Mouse (Mus musculus): Measurements from ENCODE around the gene Mylk2. TPM values are rescaled to one million over a fixed set of nuclear protein-coding genes. Genes with fewer than 3 reads are reported as not detected.

The Mylk2 gene
- polyA plus RNA-seq (2014; fragmentation: Nextera tagmentation; extraction: Ambion mirVana) = not detected in 2 replicates

DNA sequence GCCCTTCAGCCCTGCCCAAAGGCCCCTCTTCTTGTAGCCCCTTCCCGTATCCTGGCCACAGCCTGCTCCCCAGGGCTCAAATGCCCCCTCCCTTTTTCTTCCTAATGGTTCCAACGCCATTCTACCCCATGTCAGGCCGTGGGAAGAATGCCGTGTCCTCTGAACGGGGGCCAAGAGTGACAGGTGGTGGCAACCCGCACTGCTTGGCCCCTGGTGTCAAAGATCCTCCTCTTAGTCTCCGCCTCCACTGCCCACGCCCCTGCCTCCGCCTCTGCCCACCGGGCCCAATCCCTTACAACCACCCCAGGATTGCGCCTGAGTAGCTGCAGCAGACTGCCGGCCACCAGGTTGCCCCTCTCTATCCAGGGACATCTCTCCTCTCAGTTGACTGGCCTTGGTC is at the start of gene Mylk2:
TSS of gene Mylk2 (plus strand) at position 322 of the 400 bp plus-strand sequence.
- 22% methylated on average over 12 of the region's 12 CpGs for WGBS (ENCODE audit: insufficient replicate concordance)
- H3K4me2 ChIP-seq = no peak within 1 kb of the TSS
- ATAC-seq (replicated peaks; ENCODE audit: insufficient number of reproducible peaks, low FRiP score, low TSS enrichment) = no peak
- H3K9ac ChIP-seq (ENCODE audit: low read depth, low read length) = no peak within 1 kb of the TSS
- no peak within 1 kb of the TSS for H3K27ac ChIP-seq (ENCODE audit: low read depth, low read length)
- H3K4me3 ChIP-seq (ENCODE audit: low read depth, low read length) = no peak within 1 kb of the TSS
- H3K9me3 ChIP-seq (replicated peaks; ENCODE audit: control insufficient read depth, low read length) = no peaks in the 10 kb centered on the region
- H3K27me3 ChIP-seq (ENCODE audit: control insufficient read depth, insufficient read depth, low read length) = peaks cover 45% of the 10 kb centered on the region
- H3K4me1 ChIP-seq (ENCODE audit: control insufficient read depth, insufficient read depth, low read length) = peaks cover 19% of the 10 kb centered on the region
- H3K36me3 ChIP-seq (ENCODE audit: control insufficient read depth, insufficient read depth, low read length) = no peaks in the 10 kb centered on the region

DNA sequence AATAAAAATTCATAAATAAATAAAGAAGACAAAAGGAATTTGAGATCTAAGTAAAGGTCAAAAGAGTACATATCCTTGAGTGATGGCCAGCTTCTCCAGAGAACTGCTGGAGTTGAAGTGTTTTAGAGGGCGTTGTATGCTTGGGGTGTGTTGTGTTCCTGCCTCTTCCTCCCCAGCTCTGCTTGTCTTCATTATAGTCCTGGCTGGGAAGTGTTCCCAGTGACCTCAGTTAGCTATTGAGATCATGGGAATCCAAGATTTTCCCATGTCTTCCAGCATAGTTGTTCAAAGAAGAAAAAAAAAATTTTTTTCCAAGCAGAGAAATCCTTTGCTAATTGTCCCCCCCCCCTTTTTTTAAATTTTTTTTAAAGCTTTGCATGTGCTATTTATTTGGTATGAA is 49.3 kb upstream of the Mylk2 start:
- WGBS (ENCODE audit: insufficient replicate concordance) = 100% methylated on average over 1 of the region's 1 CpGs
- no peak overlapping the region for H3K4me2 ChIP-seq
- no peak for ATAC-seq (replicated peaks; ENCODE audit: insufficient number of reproducible peaks, low FRiP score, low TSS enrichment)
- no peak overlapping the region for H3K9ac ChIP-seq (ENCODE audit: low read depth, low read length)
- no peaks in the 10 kb centered on the region for H3K27me3 ChIP-seq (ENCODE audit: control insufficient read depth, insufficient read depth, low read length)
- H3K9me3 ChIP-seq (replicated peaks; ENCODE audit: control insufficient read depth, low read length) = no peaks in the 10 kb centered on the region
- no peak overlapping the region for H3K27ac ChIP-seq (ENCODE audit: low read depth, low read length)
- H3K36me3 ChIP-seq (ENCODE audit: control insufficient read depth, insufficient read depth, low read length) = peaks cover 15% of the 10 kb centered on the region
- H3K4me3 ChIP-seq (ENCODE audit: low read depth, low read length) = no peak overlapping the region
- H3K4me1 ChIP-seq (ENCODE audit: control insufficient read depth, insufficient read depth, low read length) = 0 out of 2 replicates have a peak, but pooled peaks cover 4% of the 10 kb centered on the region

DNA sequence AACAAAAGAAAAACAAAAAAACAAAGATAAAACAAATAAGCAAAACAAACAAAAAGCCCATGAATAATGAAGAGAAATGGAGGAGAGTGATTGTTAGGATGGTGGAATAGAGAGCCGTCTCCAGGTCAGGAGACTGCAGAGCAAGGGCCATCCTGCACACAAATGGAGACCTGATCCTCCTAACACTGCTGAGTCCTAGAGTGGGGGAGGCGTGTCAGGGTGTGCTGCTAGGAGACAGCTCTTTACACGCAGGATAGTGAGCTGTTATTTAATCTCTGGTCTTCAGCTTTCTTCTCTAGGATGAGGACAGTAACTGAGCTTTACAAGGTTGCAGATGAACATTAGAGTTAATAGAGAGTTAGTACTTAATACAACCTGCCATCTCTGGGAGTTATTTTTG is 48.5 kb upstream of the Mylk2 start:
- Histone ChIP-seq H3K4me2 (no peak overlapping the region), H3K27ac (ENCODE audit: low read depth, low read length) (no peak overlapping the region), H3K9me3 (replicated peaks; ENCODE audit: control insufficient read depth, low read length) (no peaks in the 10 kb centered on the region), H3K27me3 (ENCODE audit: control insufficient read depth, insufficient read depth, low read length) (no peaks in the 10 kb centered on the region), H3K4me1 (ENCODE audit: control insufficient read depth, insufficient read depth, low read length) (0 out of 2 replicates have a peak, but pooled peaks cover 4% of the 10 kb centered on the region), H3K9ac (ENCODE audit: low read depth, low read length) (no peak overlapping the region), H3K36me3 (ENCODE audit: control insufficient read depth, insufficient read depth, low read length) (peaks cover 15% of the 10 kb centered on the region), H3K4me3 (ENCODE audit: low read depth, low read length) (no peak overlapping the region)
- WGBS (ENCODE audit: insufficient replicate concordance) = 72% methylated on average over 3 of the region's 3 CpGs
- ATAC-seq (replicated peaks; ENCODE audit: insufficient number of reproducible peaks, low FRiP score, low TSS enrichment) = no peak

DNA sequence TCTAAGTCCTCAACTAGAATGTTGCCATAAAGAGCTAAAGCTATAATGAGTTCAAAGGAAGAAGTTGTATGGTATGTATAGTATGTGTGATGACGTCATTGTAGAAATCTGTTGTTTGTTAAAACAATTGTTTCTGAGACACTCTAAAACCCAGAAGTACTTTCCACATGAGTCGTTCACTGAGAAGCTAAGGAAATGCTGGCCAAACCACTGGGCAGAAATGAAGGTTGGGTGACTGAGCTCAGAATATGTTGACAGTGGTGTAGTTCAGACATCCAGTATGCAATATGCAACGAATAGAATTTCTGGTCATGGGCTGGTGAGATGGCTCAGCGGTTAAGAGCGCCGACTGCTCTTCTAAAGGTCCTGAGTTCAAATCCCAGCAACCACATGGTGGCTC is 47.8 kb upstream of the Mylk2 start:
- WGBS (ENCODE audit: insufficient replicate concordance) = 91% methylated on average over 6 of the region's 6 CpGs
- ATAC-seq (replicated peaks; ENCODE audit: insufficient number of reproducible peaks, low FRiP score, low TSS enrichment) = no peak
- Histone ChIP-seq H3K4me1 (ENCODE audit: control insufficient read depth, insufficient read depth, low read length) (0 out of 2 replicates have a peak, but pooled peaks cover 4% of the 10 kb centered on the region), H3K27me3 (ENCODE audit: control insufficient read depth, insufficient read depth, low read length) (no peaks in the 10 kb centered on the region), H3K4me3 (ENCODE audit: low read depth, low read length) (no peak overlapping the region), H3K36me3 (ENCODE audit: control insufficient read depth, insufficient read depth, low read length) (peaks cover 13% of the 10 kb centered on the region), H3K9me3 (replicated peaks; ENCODE audit: control insufficient read depth, low read length) (no peaks in the 10 kb centered on the region), H3K4me2 (no peak overlapping the region), H3K9ac (ENCODE audit: low read depth, low read length) (no peak overlapping the region), H3K27ac (ENCODE audit: low read depth, low read length) (no peak overlapping the region)

DNA sequence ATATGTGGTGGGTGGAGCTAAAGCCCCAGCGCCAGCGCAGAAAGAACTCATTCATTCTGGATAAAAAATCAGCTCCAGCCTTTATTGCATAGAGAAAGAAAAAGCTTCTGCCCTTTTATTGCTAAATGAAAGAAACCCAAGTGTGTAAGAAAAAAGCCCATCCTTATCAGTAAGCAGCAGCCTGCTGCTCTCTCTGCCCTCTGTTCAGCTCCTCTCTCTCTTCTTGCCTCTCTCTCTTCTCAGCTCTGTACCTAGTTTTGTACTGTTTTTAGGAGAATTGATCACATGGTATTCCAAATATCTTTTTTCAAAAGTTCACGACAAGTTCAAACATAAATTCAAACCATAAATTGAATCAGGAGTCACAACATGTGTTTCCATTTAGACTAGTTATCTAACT is 32.9 kb upstream of the Mylk2 start:
- Histone ChIP-seq H3K36me3 (ENCODE audit: control insufficient read depth, insufficient read depth, low read length) (peaks cover 44% of the 10 kb centered on the region), H3K4me1 (ENCODE audit: control insufficient read depth, insufficient read depth, low read length) (no peaks in the 10 kb centered on the region), H3K27ac (ENCODE audit: low read depth, low read length) (no peak overlapping the region), H3K4me3 (ENCODE audit: low read depth, low read length) (no peak overlapping the region), H3K9me3 (replicated peaks; ENCODE audit: control insufficient read depth, low read length) (no peaks in the 10 kb centered on the region), H3K27me3 (ENCODE audit: control insufficient read depth, insufficient read depth, low read length) (no peaks in the 10 kb centered on the region), H3K9ac (ENCODE audit: low read depth, low read length) (no peak overlapping the region), H3K4me2 (no peak overlapping the region)
- no peak for ATAC-seq (replicated peaks; ENCODE audit: insufficient number of reproducible peaks, low FRiP score, low TSS enrichment)
- WGBS (ENCODE audit: insufficient replicate concordance) = 92% methylated on average over 3 of the region's 3 CpGs

DNA sequence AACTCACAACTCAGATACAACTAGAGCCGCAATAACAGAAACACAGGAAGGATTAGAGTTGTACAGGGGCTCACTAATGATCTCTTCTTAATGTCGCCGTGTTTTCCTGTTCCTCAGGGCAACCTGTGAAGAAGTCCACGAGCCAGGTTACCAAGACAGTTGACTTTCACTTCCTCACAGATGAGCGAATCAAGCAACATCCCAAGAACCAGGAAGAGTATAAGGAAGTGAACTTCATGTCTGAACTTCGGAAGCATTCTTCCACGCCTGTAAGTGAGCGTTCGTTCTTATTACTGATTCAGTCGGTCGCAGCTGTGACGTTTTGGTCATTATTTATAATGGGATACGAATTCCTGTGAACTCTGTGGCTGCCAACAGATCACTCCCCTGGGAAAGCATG is 30.3 kb upstream of the Mylk2 start:
- Histone ChIP-seq H3K27ac (ENCODE audit: low read depth, low read length) (no peak overlapping the region), H3K9me3 (replicated peaks; ENCODE audit: control insufficient read depth, low read length) (no peaks in the 10 kb centered on the region), H3K27me3 (ENCODE audit: control insufficient read depth, insufficient read depth, low read length) (no peaks in the 10 kb centered on the region), H3K36me3 (ENCODE audit: control insufficient read depth, insufficient read depth, low read length) (peaks cover 58% of the 10 kb centered on the region), H3K4me2 (no peak overlapping the region), H3K4me3 (ENCODE audit: low read depth, low read length) (no peak overlapping the region), H3K4me1 (ENCODE audit: control insufficient read depth, insufficient read depth, low read length) (no peaks in the 10 kb centered on the region), H3K9ac (ENCODE audit: low read depth, low read length) (no peak overlapping the region)
- no peak for ATAC-seq (replicated peaks; ENCODE audit: insufficient number of reproducible peaks, low FRiP score, low TSS enrichment)
- WGBS (ENCODE audit: insufficient replicate concordance) = 93% methylated on average over 13 of the region's 13 CpGs

DNA sequence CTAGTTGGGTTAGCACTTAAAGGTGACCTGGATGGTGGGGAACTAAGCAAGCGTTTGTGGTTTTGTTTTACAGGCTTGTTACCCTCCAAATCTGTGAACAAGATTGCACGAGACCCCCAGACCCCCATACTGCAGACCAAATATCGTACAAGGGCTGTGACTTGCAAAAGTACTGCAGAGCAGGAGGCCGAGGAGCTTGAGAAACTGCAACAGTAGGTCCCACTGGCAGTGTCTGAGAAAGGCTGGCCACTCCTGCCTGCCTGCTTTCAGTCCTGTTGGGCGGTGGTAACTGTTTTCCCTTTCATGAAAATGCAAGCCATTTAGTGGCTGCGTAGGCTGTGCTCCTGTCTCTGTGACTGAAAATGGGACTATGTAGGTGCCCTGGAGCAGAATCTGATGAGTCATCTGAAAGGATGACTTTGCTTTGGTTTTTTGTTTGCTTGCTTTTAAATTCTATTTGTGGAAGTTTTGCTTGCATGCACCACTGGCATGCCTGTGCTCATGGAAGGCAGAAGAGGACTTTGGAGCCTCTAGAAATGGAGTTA is 27.0 kb upstream of the Mylk2 start:
- Histone ChIP-seq H3K9me3 (replicated peaks; ENCODE audit: control insufficient read depth, low read length) (no peaks in the 10 kb centered on the region), H3K27ac (ENCODE audit: low read depth, low read length) (no peak overlapping the region), H3K36me3 (ENCODE audit: control insufficient read depth, insufficient read depth, low read length) (peaks cover 68% of the 10 kb centered on the region), H3K27me3 (ENCODE audit: control insufficient read depth, insufficient read depth, low read length) (no peaks in the 10 kb centered on the region), H3K4me3 (ENCODE audit: low read depth, low read length) (no peak overlapping the region), H3K4me1 (ENCODE audit: control insufficient read depth, insufficient read depth, low read length) (no peaks in the 10 kb centered on the region), H3K4me2 (no peak overlapping the region), H3K9ac (ENCODE audit: low read depth, low read length) (no peak overlapping the region)
- no peak for ATAC-seq (replicated peaks; ENCODE audit: insufficient number of reproducible peaks, low FRiP score, low TSS enrichment)
- 92% methylated on average over 6 of the region's 6 CpGs for WGBS (ENCODE audit: insufficient replicate concordance)

DNA sequence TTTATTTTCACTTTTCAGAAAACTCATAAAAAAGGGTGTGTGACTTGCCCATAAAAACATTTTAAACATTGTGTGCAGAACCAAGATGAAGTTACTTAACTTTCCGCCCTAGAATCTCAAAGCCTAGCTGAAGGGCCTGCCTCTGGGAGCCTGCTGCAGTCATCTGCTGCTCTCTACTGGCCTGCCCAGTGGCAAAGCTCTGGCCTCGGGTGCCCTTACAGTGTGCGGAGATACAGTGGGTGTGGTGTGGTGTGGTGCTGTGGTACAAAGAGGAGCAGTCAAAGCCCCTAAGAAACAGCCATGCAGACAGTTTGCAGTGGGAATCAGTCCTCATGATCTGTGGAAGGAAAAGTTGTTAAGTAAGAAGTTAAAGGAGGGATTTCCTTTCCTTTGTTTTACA is 23.9 kb upstream of the Mylk2 start:
- WGBS (ENCODE audit: insufficient replicate concordance) = 90% methylated on average over 3 of the region's 3 CpGs
- peaks cover 59% of the 10 kb centered on the region for H3K36me3 ChIP-seq (ENCODE audit: control insufficient read depth, insufficient read depth, low read length)

DNA sequence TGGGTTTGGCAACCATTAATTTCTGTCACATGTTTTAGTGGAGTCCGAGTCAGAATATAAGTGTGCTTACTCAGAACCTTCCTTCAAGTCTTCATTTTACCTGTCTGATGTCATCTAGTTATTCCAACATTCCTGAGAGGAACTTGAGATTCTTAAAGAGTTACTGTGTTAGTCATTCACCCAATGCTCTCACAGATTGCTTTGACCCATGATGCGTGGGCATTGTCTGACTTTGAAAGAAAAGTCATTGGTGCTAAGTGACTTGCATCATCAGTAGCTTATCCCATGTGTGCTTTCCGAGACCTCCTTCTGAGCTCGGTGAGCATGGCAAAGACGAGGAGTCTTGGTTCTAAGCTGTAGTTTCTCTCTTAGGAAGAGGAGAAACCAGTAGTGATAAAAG is 22.4 kb upstream of the Mylk2 start:
- no peaks in the 10 kb centered on the region for H3K4me1 ChIP-seq (ENCODE audit: control insufficient read depth, insufficient read depth, low read length)
- H3K4me2 ChIP-seq = no peak overlapping the region
- H3K4me3 ChIP-seq (ENCODE audit: low read depth, low read length) = no peak overlapping the region
- H3K27me3 ChIP-seq (ENCODE audit: control insufficient read depth, insufficient read depth, low read length) = no peaks in the 10 kb centered on the region
- 93% methylated on average over 5 of the region's 5 CpGs for WGBS (ENCODE audit: insufficient replicate concordance)
- H3K27ac ChIP-seq (ENCODE audit: low read depth, low read length) = no peak overlapping the region
- no peak overlapping the region for H3K9ac ChIP-seq (ENCODE audit: low read depth, low read length)
- no peaks in the 10 kb centered on the region for H3K9me3 ChIP-seq (replicated peaks; ENCODE audit: control insufficient read depth, low read length)
- no peak for ATAC-seq (replicated peaks; ENCODE audit: insufficient number of reproducible peaks, low FRiP score, low TSS enrichment)
- H3K36me3 ChIP-seq (ENCODE audit: control insufficient read depth, insufficient read depth, low read length) = peaks cover 67% of the 10 kb centered on the region

More for the DNA sequence above, 23.9 kb upstream of the Mylk2 start:
- Histone ChIP-seq H3K9me3 (replicated peaks; ENCODE audit: control insufficient read depth, low read length) (no peaks in the 10 kb centered on the region), H3K4me2 (no peak overlapping the region), H3K9ac (ENCODE audit: low read depth, low read length) (no peak overlapping the region), H3K4me1 (ENCODE audit: control insufficient read depth, insufficient read depth, low read length) (no peaks in the 10 kb centered on the region), H3K4me3 (ENCODE audit: low read depth, low read length) (no peak overlapping the region), H3K27me3 (ENCODE audit: control insufficient read depth, insufficient read depth, low read length) (no peaks in the 10 kb centered on the region), H3K27ac (ENCODE audit: low read depth, low read length) (no peak overlapping the region)
- ATAC-seq (replicated peaks; ENCODE audit: insufficient number of reproducible peaks, low FRiP score, low TSS enrichment) = no peak
